Mouse (Mus musculus) small intestine, adult 2 months (tissue): ENCODE measurements around the gene Rfesd.

Source experiments
- CTCF ChIP-seq: fragments of 200-500 bp; IDR thresholded peaks from 2 replicates; pipeline ENCODE4 v1.5.1; 2012; ENCODE audit warnings: low read depth, mild to moderate bottlenecking, control low read depth, inconsistent platforms, low read length, moderate library complexity, mixed read lengths; ENCODE audit not compliant: insufficient replicate concordance, insufficient read length; ENCODE audit errors: extremely low read depth
- POLR2A ChIP-seq: fragments of 200-500 bp; IDR thresholded peaks from 2 replicates; pipeline ENCODE4 v1.6.1; 2012; ENCODE audit warnings: low read depth, mild to moderate bottlenecking, control low read depth, inconsistent platforms, low read length, moderate library complexity

DNA sequence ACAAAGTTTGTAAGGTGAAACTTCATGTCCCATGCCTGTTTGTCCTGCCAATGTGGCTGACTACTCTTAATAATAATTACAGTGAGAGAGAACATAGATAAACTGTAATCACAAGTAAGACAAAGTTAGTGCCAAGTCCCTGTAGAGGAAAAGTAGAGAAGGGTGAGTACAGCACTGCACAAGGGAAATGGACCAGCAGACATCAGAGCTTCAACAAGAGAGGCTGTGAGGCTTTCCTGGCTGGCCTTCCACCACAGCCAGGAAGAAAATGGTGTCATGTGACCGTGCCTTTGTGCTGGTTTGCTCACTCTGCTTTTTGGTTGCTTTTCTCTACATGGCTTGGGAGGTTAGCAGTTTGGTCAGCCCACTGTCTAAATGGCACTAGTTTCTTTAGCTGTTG is 42.9 kb downstream of the Rfesd start:
- TF ChIP-seq CTCF (no peak), POLR2A (no peak)
